Mouse (Mus musculus): ENCODE measurements around the gene Cops2. TPM values are rescaled to one million over a fixed set of nuclear protein-coding genes. Genes with fewer than 3 reads are reported as not detected.

The Cops2 gene
- polyA plus RNA-seq (2012): 0.33 and 0.59 TPM in 2 replicates

DNA sequence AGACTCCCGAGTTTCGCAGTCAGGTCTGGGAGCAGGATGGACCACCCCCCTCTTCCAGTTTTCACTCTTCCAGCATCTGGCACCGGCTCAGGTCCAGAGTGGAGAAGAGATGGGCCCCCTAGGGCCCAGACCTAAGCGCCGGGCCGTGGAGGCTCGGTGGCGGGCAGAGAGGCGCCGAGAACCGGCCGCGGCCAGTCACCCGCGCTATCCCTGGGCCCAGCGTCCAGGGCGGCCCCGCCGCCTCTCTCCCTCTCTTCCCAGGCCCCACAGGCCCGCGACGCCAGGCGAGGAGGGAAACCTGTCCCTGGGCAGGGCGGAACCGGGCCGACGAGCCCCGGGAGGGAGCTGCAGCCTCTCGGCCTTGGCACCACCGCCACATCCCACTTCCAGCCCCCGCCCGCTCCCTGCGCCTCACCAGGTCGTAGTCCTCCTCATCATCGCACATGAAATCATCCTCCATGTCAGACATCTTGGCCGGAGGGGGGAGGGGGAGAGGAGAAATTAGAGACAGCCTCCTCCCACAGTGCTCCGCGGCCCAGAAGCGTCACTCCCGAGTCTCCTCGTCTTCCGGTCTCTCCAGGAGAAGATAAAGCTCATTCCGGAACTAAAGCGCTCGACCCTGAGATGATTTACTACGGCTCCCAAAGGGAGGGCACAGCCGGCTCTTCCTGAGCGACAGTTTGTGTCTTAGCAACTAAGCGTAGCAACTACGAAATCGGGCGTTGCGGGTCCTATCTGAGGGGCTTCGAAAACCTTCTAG lies at the start of gene Cops2, which contains the start of gene Galk2:
Gene Cops2 (minus strand): TSS at position 619 of the 760 bp plus-strand sequence.
Gene Galk2 (plus strand): TSS at position 589 of the 760 bp plus-strand sequence.
- H3K4me3 ChIP-seq (replicated peaks): peak within 1 kb of the TSS; percentile 78
- TF ChIP-seq GATA1 (IDR thresholded peaks at IDR 0.05; ENCODE audit: low read length) (peak; percentile 75), TAL1 (IDR thresholded peaks at IDR 0.05; ENCODE audit: low read length) (no peak)
- no peaks in the 10 kb centered on the region for H3K9me3 ChIP-seq (ENCODE audit: control insufficient read depth, low read length)
- H3K36me3 ChIP-seq (ENCODE audit: control insufficient read depth): peaks cover 6% of the 10 kb centered on the region
- H3K27me3 ChIP-seq (ENCODE audit: control insufficient read depth): no peaks in the 10 kb centered on the region
- H3K4me1 ChIP-seq (ENCODE audit: control insufficient read depth): peaks cover 37% of the 10 kb centered on the region

DNA sequence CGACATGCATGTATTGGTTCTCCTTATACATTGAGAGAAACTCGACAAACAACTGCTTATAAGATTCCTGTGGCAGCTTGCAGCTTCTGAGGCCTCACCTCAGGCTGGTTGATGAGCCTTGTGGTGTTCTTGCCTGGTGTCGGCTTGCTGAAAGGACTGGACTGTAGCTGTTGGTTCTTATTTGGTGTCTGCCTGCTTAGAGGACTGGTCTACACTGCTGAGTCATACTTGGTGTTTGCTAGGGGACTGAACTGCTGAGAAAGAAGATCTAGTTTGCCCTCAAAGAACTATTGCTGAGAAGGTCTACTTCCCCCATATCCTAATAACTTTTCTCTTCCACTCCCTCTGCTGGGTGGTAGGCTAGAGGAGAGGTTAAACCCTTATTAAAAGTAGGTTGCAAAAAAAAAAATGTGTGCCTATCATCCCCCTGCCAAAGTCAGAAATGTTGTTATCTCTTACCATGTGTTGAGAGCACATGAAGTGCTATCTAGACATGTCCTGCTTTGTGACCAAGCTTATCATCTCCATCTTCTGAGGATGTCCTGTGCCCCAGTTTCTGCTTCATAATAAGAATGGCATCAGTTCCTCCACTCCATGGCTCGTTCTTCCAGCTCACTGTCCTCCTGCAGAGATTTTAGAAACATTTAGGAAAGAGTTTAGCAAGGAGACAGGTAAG lies 48.8 kb upstream of the Cops2 start:
- H3K4me1 ChIP-seq (ENCODE audit: control insufficient read depth): peaks cover 23% of the 10 kb centered on the region
- no peak overlapping the region for H3K4me3 ChIP-seq (replicated peaks)
- 0 out of 2 replicates have a peak, but pooled peaks cover 2% of the 10 kb centered on the region for H3K36me3 ChIP-seq (ENCODE audit: control insufficient read depth)
- no peaks in the 10 kb centered on the region for H3K9me3 ChIP-seq (ENCODE audit: control insufficient read depth, low read length)
- no peaks in the 10 kb centered on the region for H3K27me3 ChIP-seq (ENCODE audit: control insufficient read depth)
- TF ChIP-seq TAL1 (IDR thresholded peaks at IDR 0.05; ENCODE audit: low read length): no peak
- TF ChIP-seq GATA1 (IDR thresholded peaks at IDR 0.05; ENCODE audit: low read length): peak; percentile 33; the same call in 1 of the 2 replicates

DNA sequence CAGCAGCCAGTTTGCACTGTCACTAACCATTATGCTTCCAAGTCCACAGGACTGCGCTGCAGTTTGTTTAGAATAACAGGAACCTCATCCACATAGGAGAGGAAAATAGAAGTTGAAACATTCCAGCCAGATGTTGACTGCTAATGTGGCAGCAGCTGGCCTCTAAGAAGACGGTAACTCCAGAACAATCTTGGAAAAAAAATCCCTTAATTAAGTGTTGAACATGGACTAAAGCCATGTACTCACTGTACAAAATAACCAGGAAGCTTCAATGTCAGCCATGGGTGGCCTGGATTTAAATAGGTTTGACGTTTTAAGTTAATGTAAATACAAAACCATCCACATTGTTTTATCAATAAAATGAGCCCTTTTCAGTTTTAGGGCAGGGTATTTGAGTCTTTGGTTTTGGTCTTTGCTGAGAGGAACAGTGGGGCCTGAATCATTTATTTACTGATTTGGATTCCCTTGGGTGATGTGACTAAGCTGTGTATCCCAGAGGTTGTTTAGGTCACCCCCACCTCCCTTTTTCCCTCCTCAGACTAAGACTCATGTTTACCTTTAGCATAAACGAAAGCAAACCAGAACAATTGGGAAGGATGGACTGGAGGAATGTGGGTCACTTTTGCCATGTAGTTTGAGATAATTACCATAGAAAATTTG lies 47.6 kb upstream of the Cops2 start:
- no peaks in the 10 kb centered on the region for H3K9me3 ChIP-seq (ENCODE audit: control insufficient read depth, low read length)
- H3K4me1 ChIP-seq (ENCODE audit: control insufficient read depth): peaks cover 34% of the 10 kb centered on the region
- TF ChIP-seq TAL1 (IDR thresholded peaks at IDR 0.05; ENCODE audit: low read length) (no peak), GATA1 (IDR thresholded peaks at IDR 0.05; ENCODE audit: low read length) (no peak)
- no peaks in the 10 kb centered on the region for H3K27me3 ChIP-seq (ENCODE audit: control insufficient read depth)
- H3K36me3 ChIP-seq (ENCODE audit: control insufficient read depth): 0 out of 2 replicates have a peak, but pooled peaks cover 2% of the 10 kb centered on the region
- no peak overlapping the region for H3K4me3 ChIP-seq (replicated peaks)

DNA sequence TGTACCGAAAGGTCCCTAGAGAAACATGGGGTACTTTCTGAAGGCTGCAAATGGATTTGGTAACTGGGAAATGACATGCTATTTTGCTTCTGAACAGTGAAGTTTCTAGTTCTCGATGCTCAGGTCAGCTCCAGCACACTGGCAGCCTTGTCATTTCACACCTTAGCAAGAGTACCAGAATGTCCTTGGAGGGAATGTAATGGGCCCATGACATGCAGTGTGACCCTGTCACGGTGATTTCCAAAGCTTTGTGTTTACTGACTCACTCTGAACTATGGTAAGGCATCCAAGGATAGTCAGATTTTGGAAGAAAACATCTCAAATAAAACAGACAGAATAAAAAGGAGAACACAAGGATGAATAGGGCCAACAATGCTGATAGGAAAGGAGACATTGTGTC lies 42.5 kb upstream of the Cops2 start:
- peaks cover 27% of the 10 kb centered on the region for H3K4me1 ChIP-seq (ENCODE audit: control insufficient read depth)
- no peaks in the 10 kb centered on the region for H3K36me3 ChIP-seq (ENCODE audit: control insufficient read depth)
- no peaks in the 10 kb centered on the region for H3K27me3 ChIP-seq (ENCODE audit: control insufficient read depth)
- H3K4me3 ChIP-seq (replicated peaks): no peak overlapping the region
- no peaks in the 10 kb centered on the region for H3K9me3 ChIP-seq (ENCODE audit: control insufficient read depth, low read length)
- no peak for TF ChIP-seq TAL1 (IDR thresholded peaks at IDR 0.05; ENCODE audit: low read length)
- TF ChIP-seq GATA1 (IDR thresholded peaks at IDR 0.05; ENCODE audit: low read length): no peak

DNA sequence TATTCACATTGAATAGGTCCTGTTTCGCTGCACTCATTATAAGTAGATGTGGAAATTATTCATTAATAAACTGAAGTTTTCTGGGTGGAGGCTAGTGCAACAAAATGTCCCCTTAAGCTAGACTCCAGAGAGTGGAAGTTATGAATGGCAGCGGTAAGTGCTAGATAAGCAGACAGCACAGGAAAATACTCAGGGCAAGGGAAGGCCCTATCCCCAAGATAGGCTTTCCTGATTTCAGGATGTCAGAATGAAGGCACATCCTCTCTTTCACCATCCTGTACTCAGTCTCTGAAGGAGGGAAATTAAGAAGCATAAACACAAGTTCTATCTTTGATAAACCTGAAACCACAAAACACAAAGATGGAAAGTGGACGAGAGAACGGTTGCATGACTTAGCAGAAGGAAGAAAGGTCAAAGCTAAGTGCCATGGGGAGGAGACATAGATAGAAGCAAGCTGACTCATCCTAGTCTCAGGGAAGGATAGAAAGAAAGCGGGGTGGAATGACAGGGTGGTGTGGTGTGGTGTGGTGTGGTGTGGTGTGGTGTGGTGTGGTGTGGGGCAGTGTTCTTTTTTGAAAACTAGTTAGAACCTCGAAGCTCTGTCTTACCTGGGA lies 42.0 kb upstream of the Cops2 start:
- Histone ChIP-seq H3K4me3 (replicated peaks) (peak overlapping the region; percentile 28), H3K36me3 (ENCODE audit: control insufficient read depth) (no peaks in the 10 kb centered on the region), H3K9me3 (ENCODE audit: control insufficient read depth, low read length) (no peaks in the 10 kb centered on the region), H3K4me1 (ENCODE audit: control insufficient read depth) (peaks cover 27% of the 10 kb centered on the region), H3K27me3 (ENCODE audit: control insufficient read depth) (no peaks in the 10 kb centered on the region)
- TF ChIP-seq TAL1 (IDR thresholded peaks at IDR 0.05; ENCODE audit: low read length) (no peak), GATA1 (IDR thresholded peaks at IDR 0.05; ENCODE audit: low read length) (0 out of 2 replicates have a peak, but pooled peaks have one; percentile 16)

- H3K4me3 ChIP-seq (replicated peaks): no peak overlapping the region
- H3K4me1 ChIP-seq (ENCODE audit: control insufficient read depth): peaks cover 15% of the 10 kb centered on the region
- H3K9me3 ChIP-seq (ENCODE audit: control insufficient read depth, low read length): no peaks in the 10 kb centered on the region
- TF ChIP-seq TAL1 (IDR thresholded peaks at IDR 0.05; ENCODE audit: low read length): no peak
- TF ChIP-seq GATA1 (IDR thresholded peaks at IDR 0.05; ENCODE audit: low read length): no peak
- H3K36me3 ChIP-seq (ENCODE audit: control insufficient read depth): no peaks in the 10 kb centered on the region
- no peaks in the 10 kb centered on the region for H3K27me3 ChIP-seq (ENCODE audit: control insufficient read depth)
Observed at GRCm38 (mm10) chr2:125896355-125896754, 37.4 kb upstream of the Cops2 start.

DNA sequence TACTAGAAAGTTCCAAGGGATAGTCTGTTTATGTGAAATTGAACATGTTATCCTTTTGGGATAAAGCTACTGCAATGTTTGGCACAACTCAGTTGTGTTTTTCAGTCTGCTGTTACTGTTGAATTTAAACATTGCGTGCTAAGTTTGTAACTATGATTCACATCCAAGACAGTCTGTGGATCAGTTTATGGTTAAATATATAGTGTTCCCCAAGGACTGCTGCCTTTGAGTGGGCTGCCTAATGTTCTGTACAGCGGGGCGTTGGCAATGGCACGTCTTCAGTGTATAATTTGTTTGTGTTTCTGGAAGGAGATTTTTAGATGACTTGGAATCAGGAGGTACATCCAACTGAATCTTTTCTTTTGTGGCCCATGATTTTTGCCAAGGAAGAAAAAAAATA lies 36.2 kb upstream of the Cops2 start:
- TF ChIP-seq GATA1 (IDR thresholded peaks at IDR 0.05; ENCODE audit: low read length) (no peak), TAL1 (IDR thresholded peaks at IDR 0.05; ENCODE audit: low read length) (no peak)
- Histone ChIP-seq H3K36me3 (ENCODE audit: control insufficient read depth) (no peaks in the 10 kb centered on the region), H3K4me1 (ENCODE audit: control insufficient read depth) (peaks cover 2% of the 10 kb centered on the region)

GRCm38 (mm10) chr2:125893096-125893495 lies 34.2 kb upstream of the Cops2 start:
- Histone ChIP-seq H3K36me3 (ENCODE audit: control insufficient read depth) (no peaks in the 10 kb centered on the region), H3K27me3 (ENCODE audit: control insufficient read depth) (no peaks in the 10 kb centered on the region), H3K4me1 (ENCODE audit: control insufficient read depth) (no peaks in the 10 kb centered on the region), H3K9me3 (ENCODE audit: control insufficient read depth, low read length) (no peaks in the 10 kb centered on the region), H3K4me3 (replicated peaks) (no peak overlapping the region)
- TF ChIP-seq TAL1 (IDR thresholded peaks at IDR 0.05; ENCODE audit: low read length) (no peak), GATA1 (IDR thresholded peaks at IDR 0.05; ENCODE audit: low read length) (no peak)

More for the DNA sequence above, 36.2 kb upstream of the Cops2 start:
- Histone ChIP-seq H3K4me3 (replicated peaks) (no peak overlapping the region), H3K27me3 (ENCODE audit: control insufficient read depth) (no peaks in the 10 kb centered on the region), H3K9me3 (ENCODE audit: control insufficient read depth, low read length) (no peaks in the 10 kb centered on the region)
